Comparison of ENCODE assay signal across 8 mouse cellular contexts in genomic region chr12:75701173-75702083, GRCm38 (mm10). TPM values are rescaled to one million over a fixed set of nuclear protein-coding genes. Genes with fewer than 3 reads are reported as not detected.
DNase-seq lines count a peak whose midpoint lies in the region; ATAC-seq lines count a peak whose summit lies in the region.

No protein-coding gene starts in this region.

- ATAC-seq in lung, embryonic 15.5 days (ENCODE audit: borderline replicate concordance, extremely low read depth, low FRiP score, low TSS enrichment): peak; percentile 46; the same call in 1 of the 2 replicates
- no peak for ATAC-seq in embryonic facial prominence, embryonic 13.5 days (ENCODE audit: insufficient number of reproducible peaks, insufficient read depth, low FRiP score, low TSS enrichment, low read depth)
- ATAC-seq in heart, embryonic 16.5 days (replicated peaks; ENCODE audit: extremely low read depth, insufficient read depth, low FRiP score): peak; percentile 61
- ATAC-seq in midbrain, embryonic 16.5 days: no peak
- ATAC-seq in cerebellum, adult (ENCODE audit: insufficient number of reproducible peaks, low FRiP score, low TSS enrichment): no peak

- H3K27ac ChIP-seq in lung, embryonic 15.5 days: no peak overlapping the region
- H3K27ac ChIP-seq in embryonic facial prominence, embryonic 13.5 days: no peak overlapping the region; the same call in 1 of the 2 replicates
- H3K27ac ChIP-seq in heart, embryonic 16.5 days (ENCODE audit: low read length): peak overlapping the region; percentile 70
- H3K27ac ChIP-seq in midbrain, embryonic 16.5 days (ENCODE audit: low read length): no peak overlapping the region

- no peaks in the 10 kb centered on the region for H3K9me3 ChIP-seq in lung, embryonic 15.5 days
- 0 out of 2 replicates have a peak, but pooled peaks cover 2% of the 10 kb centered on the region for H3K9me3 ChIP-seq in embryonic facial prominence, embryonic 13.5 days
- peaks cover 6% of the 10 kb centered on the region; the same call in 1 of the 2 replicates for H3K9me3 ChIP-seq in heart, embryonic 16.5 days (replicated peaks; ENCODE audit: control insufficient read depth, low read length)
- H3K9me3 ChIP-seq in midbrain, embryonic 16.5 days (replicated peaks; ENCODE audit: control insufficient read depth, low read length, poor library complexity, severe bottlenecking): no peaks in the 10 kb centered on the region

- DNase-seq in lung, postnatal 14 days: no peak
- DNase-seq in kidney, postnatal 25 days: peak; percentile 74 to 81
- DNase-seq in thymus, postnatal 14 days: no peak

- no peaks in the 10 kb centered on the region for H3K36me3 ChIP-seq in lung, embryonic 15.5 days
- no peaks in the 10 kb centered on the region for H3K36me3 ChIP-seq in embryonic facial prominence, embryonic 13.5 days
- no peaks in the 10 kb centered on the region for H3K36me3 ChIP-seq in heart, embryonic 16.5 days (ENCODE audit: control insufficient read depth, insufficient read depth)
- no peaks in the 10 kb centered on the region for H3K36me3 ChIP-seq in midbrain, embryonic 16.5 days (ENCODE audit: control insufficient read depth, insufficient read depth, low read length)

- peaks cover 12% of the 10 kb centered on the region; the same call in 1 of the 2 replicates for H3K4me1 ChIP-seq in lung, embryonic 15.5 days
- H3K4me1 ChIP-seq in embryonic facial prominence, embryonic 13.5 days: peaks cover 14% of the 10 kb centered on the region
- peaks cover 9% of the 10 kb centered on the region for H3K4me1 ChIP-seq in heart, embryonic 16.5 days (ENCODE audit: control insufficient read depth, insufficient read depth, low read length)
- H3K4me1 ChIP-seq in midbrain, embryonic 16.5 days (ENCODE audit: control insufficient read depth, insufficient read depth, low read length): no peaks in the 10 kb centered on the region

- WGBS in lung, embryonic 15.5 days: 40% methylated on average over 21 of the region's 21 CpGs
- 33% methylated on average over 21 of the region's 21 CpGs for WGBS in embryonic facial prominence, embryonic 13.5 days
- WGBS in heart, embryonic 16.5 days: 33% methylated on average over 21 of the region's 21 CpGs
- WGBS in midbrain, embryonic 16.5 days: 39% methylated on average over 21 of the region's 21 CpGs

- H3K4me3 ChIP-seq in lung, embryonic 15.5 days: peak overlapping the region; percentile 14; the same call in 1 of the 2 replicates
- H3K4me3 ChIP-seq in embryonic facial prominence, embryonic 13.5 days: peak overlapping the region; percentile 9; the same call in 1 of the 2 replicates
- peak overlapping the region; percentile 42 for H3K4me3 ChIP-seq in heart, embryonic 16.5 days (ENCODE audit: low read length)
- peak overlapping the region; percentile 13; the same call in 1 of the 2 replicates for H3K4me3 ChIP-seq in midbrain, embryonic 16.5 days (ENCODE audit: low read depth, low read length)

- no peaks in the 10 kb centered on the region for H3K27me3 ChIP-seq in lung, embryonic 15.5 days
- H3K27me3 ChIP-seq in embryonic facial prominence, embryonic 13.5 days: no peaks in the 10 kb centered on the region
- no peaks in the 10 kb centered on the region for H3K27me3 ChIP-seq in heart, embryonic 16.5 days (ENCODE audit: control insufficient read depth, insufficient read depth, low read length)
- H3K27me3 ChIP-seq in midbrain, embryonic 16.5 days (ENCODE audit: control insufficient read depth, insufficient read depth, low read depth, low read length): no peaks in the 10 kb centered on the region

- H3K9ac ChIP-seq in lung, embryonic 15.5 days: no peak overlapping the region
- peak overlapping the region; percentile 44; the same call in 1 of the 2 replicates for H3K9ac ChIP-seq in embryonic facial prominence, embryonic 13.5 days
- H3K9ac ChIP-seq in heart, embryonic 16.5 days (ENCODE audit: low read length): peak overlapping the region; percentile 71
- peak overlapping the region; percentile 25; the same call in 1 of the 2 replicates for H3K9ac ChIP-seq in midbrain, embryonic 16.5 days (ENCODE audit: low read depth, low read length)

- peak overlapping the region; percentile 50 for H3K4me2 ChIP-seq in lung, embryonic 15.5 days
- peak overlapping the region; percentile 47 for H3K4me2 ChIP-seq in embryonic facial prominence, embryonic 13.5 days
- peak overlapping the region; percentile 71 for H3K4me2 ChIP-seq in heart, embryonic 16.5 days (ENCODE audit: low read depth, low read length)
- H3K4me2 ChIP-seq in midbrain, embryonic 16.5 days (ENCODE audit: low read length): peak overlapping the region; percentile 48

RNA-seq across cellular contexts. Expression of gene Wdr89, which starts 32.1 kb away (rescaled TPM):
- polyA plus RNA-seq in lung, embryonic 15.5 days (2015; fragmentation: Nextera tagmentation; extraction: Ambion mirVana): 10.7 and 11.1 TPM in 2 replicates
- polyA plus RNA-seq in embryonic facial prominence, embryonic 13.5 days (2015; fragmentation: Nextera tagmentation; extraction: Ambion mirVana): 13.7 and 18.1 TPM in 2 replicates
- 5.3 and 10.9 TPM in 2 replicates for polyA plus RNA-seq in heart, embryonic 16.5 days (2015; fragmentation: Nextera tagmentation; extraction: Ambion mirVana)
- polyA plus RNA-seq in midbrain, embryonic 16.5 days (2015; fragmentation: Nextera tagmentation; extraction: Ambion mirVana): 5.1 and 5.4 TPM in 2 replicates

RNA-seq across cellular contexts. Expression of gene Sgpp1, which starts 34.1 kb away (rescaled TPM):
- 15.5 and 15.6 TPM in 2 replicates for polyA plus RNA-seq in lung, embryonic 15.5 days (2015; fragmentation: Nextera tagmentation; extraction: Ambion mirVana)
- polyA plus RNA-seq in embryonic facial prominence, embryonic 13.5 days (2015; fragmentation: Nextera tagmentation; extraction: Ambion mirVana): 14.7 and 15.0 TPM in 2 replicates
- polyA plus RNA-seq in heart, embryonic 16.5 days (2015; fragmentation: Nextera tagmentation; extraction: Ambion mirVana): 13.2 and 15.9 TPM in 2 replicates
- 10.9 and 12.0 TPM in 2 replicates for polyA plus RNA-seq in midbrain, embryonic 16.5 days (2015; fragmentation: Nextera tagmentation; extraction: Ambion mirVana)

Comparison
In these comparisons a context has a peak if more than half of its experiments do, and no peak if none do; other contexts are left out.
1. ATAC-seq: peak in lung, embryonic 15.5 days (single experiment) and heart, embryonic 16.5 days (single experiment); none in embryonic facial prominence, embryonic 13.5 days (single experiment), midbrain, embryonic 16.5 days (single experiment) and cerebellum, adult (single experiment).
2. DNase-seq: peak in kidney, postnatal 25 days (2 of 2); none in lung, postnatal 14 days (single experiment) and thymus, postnatal 14 days (single experiment).
3. Peak in every context shown above with its lines, with median percentiles within 50 percentile points of each other: H3K4me2 ChIP-seq and H3K4me3 ChIP-seq.